Mouse (Mus musculus) embryonic fibroblast, embryonic 13.5 days (primary cell): ENCODE data around the gene Immp2l. TPM values are rescaled to one million over a fixed set of nuclear protein-coding genes. Genes with fewer than 3 reads are reported as not detected.

Source experiments
- H3K27ac ChIP-seq: 2 replicates; pipeline ENCODE4 v1.5.1; 2012; ENCODE audit warnings: low read length, control low read depth, inconsistent platforms; ENCODE audit not compliant: insufficient read depth
- H3K4me1 ChIP-seq: 2 replicates; pipeline ENCODE4 v1.6.1; 2011; ENCODE audit warnings: low read length; ENCODE audit not compliant: control insufficient read depth, insufficient read depth
- H3K4me3 ChIP-seq: 2 replicates; pipeline ENCODE4 v1.5.1; 2011; ENCODE audit warnings: mild to moderate bottlenecking, control low read depth, low read length; ENCODE audit not compliant: insufficient read depth
- CTCF ChIP-seq: IDR thresholded peaks from 2 replicates; pipeline ENCODE4 v1.5.1; 2011; ENCODE audit warnings: mild to moderate bottlenecking, control low read depth, low read length, moderate library complexity, borderline replicate concordance; ENCODE audit not compliant: insufficient read depth
- POLR2A ChIP-seq: IDR thresholded peaks from 2 replicates; pipeline ENCODE4 v1.6.1; 2011; ENCODE audit warnings: low read depth, mild to moderate bottlenecking, control low read depth, low read length, moderate library complexity
- polyA plus RNA-seq: library from polyadenylated mRNA; stranded (reverse); fragments of >200 nt; gene quantifications from 2 replicates; pipeline ENCODE4 v1.2.4, GENCODE M21; 2011; ENCODE audit warnings: low read depth; ENCODE audit not compliant: missing spikeins, insufficient read length

Gene Immp2l
- polyA plus RNA-seq, 1 experiment: 2.9 TPM

DNA sequence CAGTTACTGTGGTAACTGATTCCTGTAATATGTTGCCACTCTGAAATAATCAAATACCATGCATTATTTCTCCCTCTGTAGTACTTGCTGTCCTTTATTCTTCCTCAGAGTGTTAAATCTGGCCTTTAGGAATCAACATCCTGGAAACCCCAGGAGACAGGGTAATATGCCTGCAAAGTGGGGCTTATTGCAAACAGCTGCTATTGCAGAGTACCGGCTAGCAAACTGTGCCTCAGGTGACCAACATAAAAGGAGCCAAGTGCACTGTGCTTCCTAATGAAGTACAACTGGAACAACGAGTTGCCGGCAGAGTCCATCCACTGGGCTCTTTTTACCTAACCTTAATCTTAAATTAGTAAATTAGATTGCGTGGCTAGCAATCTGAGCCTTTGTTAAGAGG lies 200.6 kb downstream of the Immp2l start:
- TF ChIP-seq POLR2A: no peak
- no peak for TF ChIP-seq CTCF
- Histone ChIP-seq H3K27ac (no peak overlapping the region), H3K4me3 (no peak overlapping the region), H3K4me1 (no peaks in the 10 kb centered on the region)

DNA sequence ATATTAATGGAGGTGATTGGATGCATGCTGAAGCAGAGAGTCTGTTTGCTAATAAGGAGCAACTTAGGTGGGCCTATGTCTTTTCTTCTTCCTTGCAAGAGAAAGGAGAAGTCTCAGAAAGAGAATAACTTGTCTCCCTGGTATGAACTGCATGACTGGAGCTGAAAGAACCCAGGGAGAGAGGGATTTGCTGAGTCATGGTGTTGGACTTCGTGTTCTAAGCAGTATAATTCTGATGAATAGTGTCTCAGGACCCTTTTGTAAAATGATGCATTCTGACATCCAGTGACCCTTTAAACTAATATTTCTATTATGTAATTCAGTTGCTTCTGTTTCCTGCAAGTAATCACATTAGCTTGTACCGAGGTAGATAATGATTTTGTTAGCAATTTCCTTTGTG lies 208.1 kb downstream of the Immp2l start:
- Histone ChIP-seq H3K27ac (no peak overlapping the region), H3K4me3 (no peak overlapping the region), H3K4me1 (no peaks in the 10 kb centered on the region)
- TF ChIP-seq POLR2A (no peak), CTCF (no peak)

DNA sequence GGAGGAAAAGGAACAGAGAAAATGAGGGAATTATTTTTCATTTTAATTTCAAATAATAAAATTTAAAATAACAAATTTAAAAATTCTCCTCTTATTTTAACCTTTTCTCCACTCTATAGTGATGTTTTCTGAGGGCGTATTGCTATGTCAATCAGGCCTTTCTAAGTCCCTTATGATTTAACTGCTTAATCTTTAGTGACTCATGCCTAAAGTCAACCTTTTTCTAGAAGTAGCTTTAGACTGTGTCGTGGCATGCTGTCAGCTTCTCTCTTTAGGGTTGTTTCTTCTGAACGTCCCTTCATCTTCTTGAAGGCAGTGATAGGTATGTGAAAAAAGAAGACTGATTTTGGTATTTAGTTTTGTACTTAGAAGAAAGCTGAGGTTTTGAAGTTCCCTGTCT lies 214.0 kb downstream of the Immp2l start:
- TF ChIP-seq POLR2A (no peak), CTCF (no peak)
- no peak overlapping the region for H3K27ac ChIP-seq
- H3K4me3 ChIP-seq: no peak overlapping the region
- no peaks in the 10 kb centered on the region for H3K4me1 ChIP-seq

DNA sequence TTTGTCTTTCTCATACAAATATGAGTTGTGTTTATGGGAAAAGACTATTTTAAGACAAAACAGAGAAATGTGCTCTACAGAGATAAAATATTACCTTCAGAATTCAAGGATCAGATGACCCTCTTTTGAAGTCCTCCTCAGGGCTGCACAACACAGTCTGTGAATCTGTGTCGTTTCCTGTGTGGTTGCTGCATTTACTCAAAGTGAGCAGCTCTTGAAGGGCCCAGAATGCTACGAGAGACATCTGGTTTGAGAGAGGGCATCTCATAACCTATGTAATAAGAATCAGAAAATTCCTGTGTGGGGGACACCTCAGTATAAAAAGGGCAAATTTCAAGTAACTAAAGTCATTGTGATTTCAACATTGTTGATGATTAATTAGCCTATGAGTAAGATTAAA lies 217.3 kb downstream of the Immp2l start:
- H3K4me3 ChIP-seq: no peak overlapping the region
- TF ChIP-seq POLR2A: no peak
- no peak for TF ChIP-seq CTCF
- H3K4me1 ChIP-seq: no peaks in the 10 kb centered on the region
- H3K27ac ChIP-seq: no peak overlapping the region

DNA sequence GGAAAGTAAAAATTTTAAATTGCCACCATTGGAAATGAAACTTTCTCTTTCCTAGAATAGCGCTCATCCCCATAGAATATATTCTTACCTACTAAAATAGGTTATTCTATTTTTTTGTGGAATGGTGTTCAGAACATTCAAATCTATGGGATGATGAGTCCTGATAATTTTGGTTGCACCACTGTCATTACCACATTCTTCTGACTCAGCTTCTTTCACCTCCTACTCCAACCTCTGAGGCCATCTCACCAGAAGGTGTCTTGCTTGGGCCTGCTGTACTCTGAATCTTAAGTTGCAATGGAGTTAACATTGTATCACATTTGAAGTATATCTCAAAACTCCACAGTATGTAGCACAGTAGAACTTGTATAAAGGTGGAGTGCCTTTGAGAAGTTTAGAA lies 224.4 kb downstream of the Immp2l start:
- no peak overlapping the region for H3K4me3 ChIP-seq
- TF ChIP-seq CTCF (no peak), POLR2A (no peak)
- no peaks in the 10 kb centered on the region for H3K4me1 ChIP-seq
- no peak overlapping the region for H3K27ac ChIP-seq

DNA sequence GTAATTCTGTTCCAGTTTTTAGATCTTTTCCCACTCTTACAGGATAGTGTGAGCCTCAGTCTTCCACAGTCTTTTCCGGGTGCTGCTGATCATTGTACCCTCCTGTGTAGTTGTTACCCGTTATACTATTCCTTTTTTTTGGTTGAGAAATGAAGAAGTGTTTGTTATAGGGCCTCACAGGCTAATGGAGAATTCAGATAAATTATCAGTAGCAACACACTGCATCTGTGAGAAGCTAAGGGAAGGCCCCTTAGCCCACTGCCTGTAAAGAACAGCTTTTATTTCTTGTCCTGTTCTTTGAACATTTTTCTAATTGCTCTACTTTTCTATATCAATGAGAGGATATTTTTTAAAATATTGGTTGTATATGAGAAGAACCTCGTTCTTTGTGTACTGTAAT lies 226.2 kb downstream of the Immp2l start:
- H3K27ac ChIP-seq: no peak overlapping the region
- H3K4me1 ChIP-seq: no peaks in the 10 kb centered on the region
- no peak overlapping the region for H3K4me3 ChIP-seq
- no peak for TF ChIP-seq CTCF
- no peak for TF ChIP-seq POLR2A

DNA sequence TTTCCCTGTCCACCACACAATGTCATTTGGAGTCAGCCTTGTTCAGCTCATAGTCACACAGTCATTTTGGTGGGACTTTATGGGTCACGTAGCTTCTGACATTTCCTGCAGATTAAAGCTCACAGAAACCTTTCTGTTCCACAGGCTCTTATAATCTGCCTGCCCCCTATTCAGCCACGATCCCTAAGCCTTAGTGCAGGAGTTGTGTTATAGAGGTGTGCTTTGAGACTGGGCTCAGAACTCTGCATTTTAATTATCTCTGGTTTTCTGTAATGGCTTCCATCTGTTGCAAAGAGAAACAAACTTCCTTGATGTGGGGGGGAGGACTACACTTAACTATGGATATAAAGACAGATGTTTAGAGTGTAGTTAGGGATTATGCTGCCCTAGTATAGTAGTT lies 234.0 kb downstream of the Immp2l start:
- Histone ChIP-seq H3K4me1 (no peaks in the 10 kb centered on the region), H3K4me3 (no peak overlapping the region), H3K27ac (no peak overlapping the region)
- TF ChIP-seq POLR2A: no peak
- TF ChIP-seq CTCF: no peak

DNA sequence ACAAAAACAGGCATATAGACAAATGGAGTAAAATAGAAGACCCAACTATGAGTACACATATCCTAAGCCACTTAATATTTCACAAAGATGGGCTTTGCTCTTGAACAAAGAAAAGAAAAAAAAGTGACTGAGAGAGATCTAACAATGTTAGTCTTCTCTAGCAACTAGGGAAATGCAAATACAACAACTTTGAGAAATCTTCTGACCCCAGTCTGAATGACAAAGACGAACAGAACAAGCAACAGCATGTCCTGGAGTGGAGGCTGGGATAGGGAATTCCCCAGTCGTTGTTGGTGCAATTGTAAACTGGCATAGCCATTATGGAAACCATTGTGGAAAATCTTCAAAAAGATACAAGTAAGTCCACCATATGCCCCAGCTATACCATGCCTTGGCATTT lies 235.7 kb downstream of the Immp2l start:
- no peak overlapping the region for H3K4me3 ChIP-seq
- TF ChIP-seq POLR2A (no peak), CTCF (no peak)
- H3K4me1 ChIP-seq: no peaks in the 10 kb centered on the region
- H3K27ac ChIP-seq: no peak overlapping the region

DNA sequence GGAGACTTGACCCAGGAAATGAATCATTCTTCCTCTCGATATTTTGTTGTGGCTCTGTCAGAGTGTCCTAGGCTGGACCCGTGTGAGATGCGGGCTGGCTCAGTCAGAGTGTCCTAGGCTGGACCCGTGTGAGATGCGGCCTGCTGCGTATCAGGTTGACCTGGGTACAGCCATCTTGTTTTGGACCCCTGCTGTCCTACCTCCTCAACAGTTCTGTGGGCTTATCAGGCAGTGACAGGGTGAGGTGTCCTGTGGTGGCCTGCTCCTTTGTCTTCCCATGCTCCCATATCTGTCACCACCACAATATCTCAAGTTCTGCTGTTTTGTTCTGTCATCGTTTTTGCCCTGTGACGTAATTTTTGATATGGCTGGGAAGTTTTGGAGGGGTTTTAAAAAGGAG lies 250.2 kb downstream of the Immp2l start:
- no peak overlapping the region for H3K27ac ChIP-seq
- H3K4me3 ChIP-seq: no peak overlapping the region
- no peak for TF ChIP-seq CTCF
- TF ChIP-seq POLR2A: no peak
- no peaks in the 10 kb centered on the region for H3K4me1 ChIP-seq

DNA sequence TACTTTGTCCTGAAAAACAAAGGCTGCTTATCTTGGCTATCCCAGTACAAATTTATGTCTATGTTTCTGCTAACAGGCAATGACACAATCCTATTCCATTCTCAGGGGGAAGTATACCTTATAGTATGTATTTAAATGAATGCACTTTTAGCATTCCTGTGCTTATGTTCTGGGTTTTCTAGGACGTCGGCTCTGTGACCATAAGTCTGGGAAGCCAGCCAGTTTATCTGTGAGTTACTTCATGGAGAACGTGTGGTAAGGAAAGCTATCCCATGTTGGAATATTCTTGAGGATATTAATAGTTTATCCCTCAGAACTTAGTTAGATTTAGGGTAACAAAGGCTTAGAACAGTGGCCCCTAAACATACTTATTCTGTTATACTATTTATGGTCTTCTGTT lies 251.5 kb downstream of the Immp2l start:
- Histone ChIP-seq H3K4me1 (no peaks in the 10 kb centered on the region), H3K4me3 (no peak overlapping the region), H3K27ac (no peak overlapping the region)
- TF ChIP-seq POLR2A (no peak), CTCF (no peak)

DNA sequence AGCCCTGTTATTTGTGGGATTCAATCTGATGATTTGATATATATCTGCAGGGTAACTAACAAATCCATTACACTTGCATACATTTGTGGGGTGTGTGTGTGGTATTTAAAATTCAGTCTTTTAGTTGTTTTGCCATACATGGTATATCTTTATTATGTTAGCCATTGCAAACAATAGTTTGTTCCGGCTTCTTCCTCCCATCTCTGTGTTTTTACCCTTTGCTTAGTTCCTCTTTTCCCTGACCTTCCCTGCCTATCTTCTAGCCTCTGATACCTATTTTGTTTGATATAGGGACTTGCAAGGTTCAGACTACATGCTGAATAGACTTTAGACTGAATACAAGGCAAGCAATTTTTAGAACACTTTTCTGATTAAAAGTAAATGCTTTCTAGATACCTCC lies 254.0 kb downstream of the Immp2l start:
- Histone ChIP-seq H3K4me3 (no peak overlapping the region), H3K4me1 (no peaks in the 10 kb centered on the region), H3K27ac (no peak overlapping the region)
- TF ChIP-seq POLR2A (no peak), CTCF (no peak)
